Mouse (Mus musculus): ENCODE results near the gene Olfr920. TPM values are rescaled to one million over a fixed set of nuclear protein-coding genes. Genes with fewer than 3 reads are reported as not detected.

The Olfr920 gene
- polyA plus RNA-seq, 1 experiment from 2014 or later, result 0.04 TPM

DNA sequence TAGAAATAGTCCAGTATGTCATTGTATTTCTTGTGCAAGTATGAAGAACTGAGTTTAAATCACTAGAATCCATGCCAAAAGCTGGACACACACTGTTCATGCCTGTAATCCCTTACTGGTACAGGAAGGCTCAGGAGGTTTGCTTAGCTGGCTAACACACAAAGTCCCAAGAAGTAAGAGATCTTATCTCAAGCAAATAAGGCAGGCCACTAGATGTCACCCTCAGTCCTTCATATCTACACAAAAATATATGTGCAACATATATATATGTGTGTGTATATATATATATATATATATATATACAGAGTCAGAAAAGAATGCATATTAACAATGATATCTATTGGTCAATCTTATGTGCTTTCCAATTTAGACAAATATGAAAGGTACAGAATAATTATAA, 53.6 kb downstream of the Olfr920 start:
- no peaks in the 10 kb centered on the region for H3K36me3 ChIP-seq (ENCODE audit: control insufficient read depth, insufficient read depth, low read length)
- H3K4me3 ChIP-seq (ENCODE audit: low read length), result no peak overlapping the region
- no peaks in the 10 kb centered on the region for H3K27me3 ChIP-seq (replicated peaks; ENCODE audit: control insufficient read depth, insufficient read depth, low read length)
- ATAC-seq, result no peak
- no peaks in the 10 kb centered on the region for H3K4me1 ChIP-seq (ENCODE audit: control insufficient read depth, insufficient read depth, low read length)
- no peak overlapping the region for H3K4me2 ChIP-seq (ENCODE audit: low read depth, low read length)
- H3K9me3 ChIP-seq (ENCODE audit: control insufficient read depth, low read length), result no peaks in the 10 kb centered on the region
- no peak overlapping the region for H3K27ac ChIP-seq (ENCODE audit: low read length)
- no peak overlapping the region for H3K9ac ChIP-seq (ENCODE audit: low read depth, low read length)

Other genes starting within 250 kb of the Olfr920 start
- not detected in 2 replicates for gene Olfr911-ps1, start 230.7 kb upstream of the Olfr920 start, polyA plus RNA-seq (2015; fragmentation: Nextera tagmentation; extraction: Ambion mirVana)
- gene Olfr910, start 214.4 kb upstream of the Olfr920 start, polyA plus RNA-seq (2015; fragmentation: Nextera tagmentation; extraction: Ambion mirVana), result not detected in 2 replicates
- not detected in 2 replicates for gene Olfr912, start 172.1 kb upstream of the Olfr920 start, polyA plus RNA-seq (2015; fragmentation: Nextera tagmentation; extraction: Ambion mirVana)
- not detected in 2 replicates for gene Olfr913, start 159.5 kb upstream of the Olfr920 start, polyA plus RNA-seq (2015; fragmentation: Nextera tagmentation; extraction: Ambion mirVana)
- not detected in 2 replicates for gene Olfr914, start 147.2 kb upstream of the Olfr920 start, polyA plus RNA-seq (2015; fragmentation: Nextera tagmentation; extraction: Ambion mirVana)
- gene Olfr916, start 92.4 kb upstream of the Olfr920 start, polyA plus RNA-seq (2015; fragmentation: Nextera tagmentation; extraction: Ambion mirVana), result not detected in 2 replicates
- gene Olfr917, start 86.5 kb upstream of the Olfr920 start, polyA plus RNA-seq (2015; fragmentation: Nextera tagmentation; extraction: Ambion mirVana), result not detected in 2 replicates
- gene Olfr918, start 77.7 kb upstream of the Olfr920 start, polyA plus RNA-seq (2015; fragmentation: Nextera tagmentation; extraction: Ambion mirVana), result not detected in 2 replicates
- not detected in 2 replicates for gene Olfr919, start 48.6 kb upstream of the Olfr920 start, polyA plus RNA-seq (2015; fragmentation: Nextera tagmentation; extraction: Ambion mirVana)
- gene Vwa5a, start 34.0 kb upstream of the Olfr920 start, polyA plus RNA-seq (2015; fragmentation: Nextera tagmentation; extraction: Ambion mirVana), result 15.4 and 16.3 TPM in 2 replicates
- gene Olfr921, start 20.8 kb downstream of the Olfr920 start, polyA plus RNA-seq (2015; fragmentation: Nextera tagmentation; extraction: Ambion mirVana), result not detected in 2 replicates
- not detected in 2 replicates for gene Olfr922, start 62.3 kb downstream of the Olfr920 start, polyA plus RNA-seq (2015; fragmentation: Nextera tagmentation; extraction: Ambion mirVana)
- gene Olfr923, start 74.2 kb downstream of the Olfr920 start, polyA plus RNA-seq (2015; fragmentation: Nextera tagmentation; extraction: Ambion mirVana), result not detected in 2 replicates
- gene Olfr924, start 92.2 kb downstream of the Olfr920 start, polyA plus RNA-seq (2015; fragmentation: Nextera tagmentation; extraction: Ambion mirVana), result not detected in 2 replicates
- gene Olfr26, start 102.8 kb downstream of the Olfr920 start, polyA plus RNA-seq (2015; fragmentation: Nextera tagmentation; extraction: Ambion mirVana), result not detected in 2 replicates
- not detected in 2 replicates for gene Olfr926, start 124.8 kb downstream of the Olfr920 start, polyA plus RNA-seq (2015; fragmentation: Nextera tagmentation; extraction: Ambion mirVana)
- gene Olfr930, start 177.5 kb downstream of the Olfr920 start, polyA plus RNA-seq (2015; fragmentation: Nextera tagmentation; extraction: Ambion mirVana), result not detected in 2 replicates
- not detected in 2 replicates for gene Olfr933, start 220.0 kb downstream of the Olfr920 start, polyA plus RNA-seq (2015; fragmentation: Nextera tagmentation; extraction: Ambion mirVana)
- gene Olfr934, start 236.0 kb downstream of the Olfr920 start, polyA plus RNA-seq (2015; fragmentation: Nextera tagmentation; extraction: Ambion mirVana), result not detected in 2 replicates
- gene Olfr935, start 247.4 kb downstream of the Olfr920 start, polyA plus RNA-seq (2015; fragmentation: Nextera tagmentation; extraction: Ambion mirVana), result not detected in 2 replicates